Mouse (Mus musculus) cortical plate, adult 2 months (tissue): ENCODE results near the gene Trpv2.

Source experiments
- CTCF ChIP-seq: fragments of 200-500 bp; IDR thresholded peaks from 2 replicates; pipeline ENCODE4 v1.5.1; 2011; ENCODE audit warnings: mild to moderate bottlenecking, control low read depth, low read length; ENCODE audit not compliant: insufficient read depth; ENCODE audit errors: extremely low read depth
- POLR2A ChIP-seq: fragments of 200-500 bp; IDR thresholded peaks from 2 replicates; pipeline ENCODE4 v1.6.1; 2011; ENCODE audit warnings: mild to moderate bottlenecking, low read length, control low read depth; ENCODE audit not compliant: insufficient read depth; ENCODE audit errors: extremely low read depth

GRCm38 (mm10) chr11:62643011-62643631, 68.8 kb downstream of the Trpv2 start:
- TF ChIP-seq CTCF: no peak
- no peak for TF ChIP-seq POLR2A
